Mouse (Mus musculus) cerebellum, adult 2 months (tissue): Measurements from ENCODE around the gene Tenm3.

Experiments
- CTCF ChIP-seq: fragments of 200-500 bp; IDR thresholded peaks from 2 replicates; pipeline ENCODE4 v1.5.1; 2011; ENCODE audit warnings: low read depth, mild to moderate bottlenecking, control low read depth, low read length, moderate library complexity, borderline replicate concordance; ENCODE audit not compliant: insufficient read depth
- POLR2A ChIP-seq: fragments of 200-500 bp; IDR thresholded peaks from 2 replicates; pipeline ENCODE4 v1.6.1; 2011; ENCODE audit warnings: low read length, control low read depth, borderline replicate concordance; ENCODE audit not compliant: insufficient read depth

DNA sequence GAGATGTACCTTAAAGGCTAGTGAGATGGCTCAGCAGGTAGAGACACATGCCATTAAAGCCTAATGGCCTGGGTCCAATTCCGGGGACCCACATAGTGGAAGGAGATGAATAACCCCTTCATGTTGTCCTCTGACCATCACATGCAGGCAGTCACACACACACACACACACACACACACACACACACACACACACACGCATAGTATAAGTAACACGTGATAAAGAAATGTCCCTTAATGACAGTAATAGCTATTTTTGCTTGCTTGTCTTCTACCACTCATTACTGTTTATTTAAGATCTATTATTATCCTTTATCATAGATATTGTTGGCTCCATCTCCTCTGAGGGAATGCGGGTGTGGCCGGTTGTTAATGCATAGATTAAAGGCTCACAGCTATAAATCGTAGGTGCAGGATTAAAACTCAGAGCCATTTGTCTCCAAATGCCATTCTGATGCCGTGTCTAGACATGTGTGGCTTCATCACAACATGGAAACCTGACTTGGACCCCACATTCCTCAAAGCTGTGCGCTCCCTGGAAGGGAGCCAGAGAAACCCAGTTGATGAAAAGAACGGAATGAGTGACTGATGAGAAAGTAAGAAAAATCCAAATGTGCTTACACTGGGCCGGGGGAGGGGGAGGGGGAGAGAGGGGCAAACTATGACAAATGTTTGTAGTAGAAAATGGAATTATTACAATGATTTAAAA is 239.4 kb downstream of the Tenm3 start:
- TF ChIP-seq CTCF (no peak), POLR2A (no peak)
